Mouse (Mus musculus) left cerebral cortex, adult 18-20 months (tissue): ENCODE measurements at regions not wholly inside any gene's neighbourhood (a gene's known extent, or its start where the extent isn't known, plus 50 kb on each side); places are given as distances from the start of the nearest gene placed in this dataset.

ENCODE experiments used
- DNase-seq, 2 experiments: peaks; one replicate each; pipeline ENCODE4 v3.0.0; 2021 to 2022; ENCODE audit warnings: low spot score in 2 of 2, mixed read lengths in 1 of 2

DNA sequence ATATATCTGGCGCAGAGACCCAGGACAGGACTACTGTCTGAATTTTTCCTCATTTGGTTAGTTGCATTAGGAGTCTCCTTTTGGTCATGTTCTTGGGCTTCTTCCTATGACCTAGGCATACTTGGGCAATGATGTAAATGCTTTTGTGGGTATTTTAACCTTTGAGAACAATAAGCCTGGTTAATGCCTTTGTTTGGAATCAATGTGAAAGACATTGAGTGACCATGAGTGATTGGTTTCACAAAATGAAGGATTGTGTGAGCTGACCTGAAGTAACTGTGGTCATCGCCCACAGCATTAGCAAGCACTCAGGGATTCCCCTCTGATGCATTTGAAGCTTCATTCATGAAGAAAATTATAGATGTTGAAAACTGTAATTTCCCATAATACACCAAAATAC, 61.9 kb upstream of the Abcb5 start:
- no peak for DNase-seq

DNA sequence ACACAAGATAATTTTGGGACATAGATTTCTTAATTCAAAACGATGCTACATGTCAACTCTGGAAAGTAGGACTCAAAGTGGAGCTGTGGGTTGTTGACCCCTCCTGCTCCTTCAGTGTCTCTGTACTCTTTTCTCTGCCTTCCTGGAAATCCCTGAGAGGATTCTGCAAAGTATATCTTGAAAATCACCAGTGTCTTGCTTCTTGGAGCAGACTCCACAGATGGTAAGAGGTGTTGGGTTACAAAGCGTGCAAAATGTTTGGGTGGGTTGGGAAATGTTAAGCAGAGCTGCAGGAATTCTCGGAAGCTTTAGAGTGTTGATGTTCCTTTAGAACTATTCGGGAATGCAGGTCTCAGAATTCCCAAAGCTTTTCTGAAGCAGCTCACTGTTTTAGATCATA, 61.5 kb upstream of the Abcb5 start:
- DNase-seq = peak in 1 of 2 experiments; percentile 15

DNA sequence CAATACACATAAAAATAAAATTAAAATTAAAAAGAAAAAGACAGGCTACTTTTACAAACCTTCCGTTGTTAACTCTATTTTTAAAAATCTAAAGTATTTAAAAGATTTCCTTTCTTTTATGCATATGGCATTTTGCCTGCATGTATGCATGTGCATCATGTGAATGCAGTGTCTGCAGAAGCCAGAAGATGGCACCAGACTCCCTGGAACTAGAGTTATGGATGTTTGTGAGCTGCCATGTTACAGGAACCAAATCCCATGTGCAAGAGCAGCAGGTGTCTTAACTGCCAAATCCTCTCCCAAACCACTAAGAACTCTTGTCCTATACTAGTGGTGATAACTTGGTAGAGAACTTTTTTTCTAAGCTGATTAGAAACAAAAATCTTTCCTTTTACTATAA, 60.1 kb upstream of the Abcb5 start:
- DNase-seq = peak in 1 of 2 experiments; percentile 35

DNA sequence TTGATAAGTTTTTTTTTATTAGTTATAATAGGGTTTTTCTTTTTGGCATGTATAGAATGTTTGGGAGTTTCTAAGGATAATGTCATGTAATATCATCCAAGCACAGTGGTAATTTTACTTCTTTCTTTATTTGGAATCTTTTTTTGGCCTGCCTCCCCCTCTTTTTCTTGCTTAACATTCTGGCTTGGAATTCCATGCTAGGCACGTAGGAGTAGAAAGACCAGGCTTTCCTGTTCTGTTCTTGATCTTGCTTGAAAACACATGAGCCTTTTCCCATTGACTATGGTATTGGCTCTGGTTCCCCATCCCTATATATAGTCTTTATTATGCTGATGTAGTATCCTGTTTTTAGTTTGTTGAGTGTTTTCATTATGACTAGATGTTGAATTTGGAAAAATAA, 57.8 kb upstream of the Abcb5 start:
- DNase-seq = no peak
